Mouse (Mus musculus) kidney, embryonic 16.5 days (tissue): ENCODE data around the gene Kank1. TPM values are rescaled to one million over a fixed set of nuclear protein-coding genes. Genes with fewer than 3 reads are reported as not detected.
A peak's percentile ranks its signal among the peaks of the same experiment; 100 is the strongest.
"Not testable (repeated sequence)": the region's sequence is repeated elsewhere in the genome, so short reads cannot be mapped to it uniquely, and the experiment has no call there.

Experiments used
- ATAC-seq: fragments of 200-750 bp; cut with Nextera tagmentation; 2 replicates; pipeline ENCODE4 v1.8.0; 2017; ENCODE audit warnings: moderate TSS enrichment; ENCODE audit not compliant: low FRiP score, low TSS enrichment
- H3K27ac ChIP-seq: fragments of 300-500 bp; sonication (generic); 2 replicates; pipeline ENCODE4 v1.5.1; 2014; ENCODE audit warnings: low read length
- H3K27me3 ChIP-seq: fragments of 300-500 bp; sonication (generic); 2 replicates; pipeline ENCODE4 v1.6.1; 2014; ENCODE audit warnings: low read length, control low read depth, mixed read lengths; ENCODE audit not compliant: insufficient read depth
- H3K36me3 ChIP-seq: fragments of 300-500 bp; sonication (generic); 2 replicates; pipeline ENCODE4 v1.6.1; 2014; ENCODE audit warnings: low read length, control low read depth, mixed read lengths; ENCODE audit not compliant: insufficient read depth
- H3K4me1 ChIP-seq: fragments of 300-500 bp; sonication (generic); 2 replicates; pipeline ENCODE4 v1.6.1; 2014; ENCODE audit warnings: low read length, control low read depth, mixed read lengths; ENCODE audit not compliant: insufficient read depth
- H3K4me2 ChIP-seq: fragments of 300-500 bp; sonication (generic); replicated peaks from 2 replicates; pipeline ENCODE4 v1.6.1; 2014; ENCODE audit warnings: low read depth, low read length
- H3K4me3 ChIP-seq: fragments of 300-500 bp; sonication (generic); 2 replicates; pipeline ENCODE4 v1.5.1; 2014; ENCODE audit warnings: mild to moderate bottlenecking, low read length
- H3K9ac ChIP-seq: fragments of 300-500 bp; sonication (generic); replicated peaks from 2 replicates; pipeline ENCODE4 v1.6.1; 2014; ENCODE audit warnings: low read length
- H3K9me3 ChIP-seq: fragments of 300-500 bp; sonication (generic); 2 replicates; pipeline ENCODE4 v1.6.1; 2016; ENCODE audit warnings: low read length, control low read depth
- WGBS: fragments of 180-500 bp; shearing (Covaris S2); extraction: QIAGEN DNeasy Blood & Tissue Kit; methylation state at CpG from one replicate; pipeline ENCODE4 v1.1.7; 2014; 5-methylcytosine and 5-hydroxymethylcytosine counted together
- polyA plus RNA-seq: library from polyadenylated mRNA; unstranded; fragments of >200 nt; fragmentation: Nextera tagmentation; extraction: Ambion mirVana; gene quantifications from 2 replicates; pipeline ENCODE4 v1.2.1, GENCODE M21; 2015

The Kank1 gene
- polyA plus RNA-seq, 1 experiment from 2014 or later, result 30.9 TPM

GRCm38 (mm10) chr19:25450869-25451629, 214.3 kb downstream of the Kank1 start:
- H3K4me1 ChIP-seq, result no peaks in the 10 kb centered on the region
- no peak overlapping the region for H3K9ac ChIP-seq
- no peak for ATAC-seq
- no peak overlapping the region for H3K4me2 ChIP-seq
- no peaks in the 10 kb centered on the region for H3K36me3 ChIP-seq
- H3K27ac ChIP-seq, result no peak overlapping the region
- no peak overlapping the region for H3K4me3 ChIP-seq
- no peaks in the 10 kb centered on the region for H3K9me3 ChIP-seq
- 51% methylated on average over 11 of the region's 11 CpGs for WGBS
- H3K27me3 ChIP-seq, result peaks cover 3% of the 10 kb centered on the region; the same call in 1 of the 2 replicates

DNA sequence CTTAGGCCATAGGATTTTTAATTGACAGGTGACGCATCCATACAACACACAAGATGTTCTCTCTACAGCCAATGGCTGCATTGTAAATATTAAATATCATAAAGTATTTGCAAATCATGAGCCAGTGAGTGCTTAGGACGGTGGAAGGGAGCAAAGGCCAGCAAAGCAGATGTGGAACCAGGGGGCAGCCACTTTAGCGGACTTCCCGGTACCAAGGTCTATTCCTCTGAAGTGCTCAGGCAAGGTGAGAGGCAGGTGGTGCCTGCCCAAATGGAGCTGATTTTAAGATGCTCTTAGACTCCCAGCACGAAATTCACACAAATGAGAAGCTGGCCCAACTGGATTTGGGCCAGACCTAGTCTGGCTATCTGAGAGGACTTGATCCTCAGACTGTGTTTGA, 216.4 kb downstream of the Kank1 start:
- H3K9ac ChIP-seq, result no peak overlapping the region
- no peaks in the 10 kb centered on the region for H3K9me3 ChIP-seq
- no peaks in the 10 kb centered on the region for H3K36me3 ChIP-seq
- WGBS, result 81% methylated on average over 5 of the region's 5 CpGs
- H3K4me3 ChIP-seq, result no peak overlapping the region
- no peak overlapping the region for H3K4me2 ChIP-seq
- H3K27ac ChIP-seq, result no peak overlapping the region
- no peaks in the 10 kb centered on the region for H3K4me1 ChIP-seq
- H3K27me3 ChIP-seq, result peaks cover under 1% of the 10 kb centered on the region; the same call in 1 of the 2 replicates
- ATAC-seq, result no peak

DNA sequence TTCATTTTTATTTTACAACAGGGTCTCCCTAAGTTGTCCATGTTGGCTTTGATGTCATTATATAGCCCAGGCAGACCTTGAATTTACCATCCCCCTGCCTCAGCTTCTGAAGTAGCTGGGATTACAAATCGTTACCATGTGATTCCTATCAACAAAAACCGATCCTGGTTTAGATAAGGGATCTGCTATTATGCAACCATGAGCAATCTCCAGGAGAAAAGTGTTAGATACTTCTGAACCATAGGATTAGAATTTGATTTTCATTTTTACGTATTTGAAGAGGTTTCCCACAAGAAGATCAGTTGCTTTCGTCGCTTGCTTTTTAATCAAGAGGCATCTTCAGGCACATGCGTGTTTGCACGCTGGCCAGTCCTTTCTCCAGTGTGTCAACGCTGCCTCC, 224.0 kb downstream of the Kank1 start:
- H3K4me2 ChIP-seq, result no peak overlapping the region
- ATAC-seq, result no peak

DNA sequence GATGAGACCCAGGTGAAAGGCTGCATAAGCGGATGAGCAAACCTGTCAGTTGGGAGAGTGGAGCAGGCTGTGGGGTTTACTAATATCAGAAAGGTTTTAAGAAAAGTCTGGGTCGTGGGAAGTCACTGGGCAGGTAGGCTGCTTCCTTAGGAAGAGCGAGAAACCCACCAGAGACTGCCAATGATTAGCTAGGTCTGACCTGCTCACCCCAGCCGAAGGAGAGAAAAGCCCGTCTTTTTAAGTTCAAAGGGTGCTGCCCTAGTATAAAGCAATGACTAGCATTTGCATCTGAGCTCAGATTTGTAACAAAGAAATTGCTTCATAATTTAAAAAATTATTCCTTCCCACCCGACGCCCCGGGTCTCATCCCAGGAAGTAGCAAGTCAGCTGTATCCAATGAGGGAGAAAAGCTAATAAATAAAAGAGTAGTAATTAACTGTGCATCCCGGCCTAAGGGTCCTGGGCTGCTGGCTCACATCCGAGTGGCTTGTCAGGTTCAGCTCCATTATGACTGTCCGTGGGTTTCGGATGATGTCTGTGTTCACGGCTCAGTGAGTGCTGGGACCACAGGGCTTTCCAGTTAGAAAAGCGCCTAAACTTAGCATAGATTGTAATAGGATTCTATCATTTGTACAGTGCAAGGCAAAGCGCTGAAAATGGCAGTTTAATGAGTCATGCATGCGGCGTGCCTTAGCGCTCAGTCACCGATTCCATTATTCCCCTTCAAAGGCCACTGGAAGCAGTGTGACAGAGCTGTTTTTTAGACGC, 225.0 kb downstream of the Kank1 start:
- peak overlapping the region; percentile 30 for H3K4me2 ChIP-seq
- no peak overlapping the region for H3K27ac ChIP-seq
- peak; percentile 65; the same call in 1 of the 2 replicates for ATAC-seq
- H3K36me3 ChIP-seq, result no peaks in the 10 kb centered on the region
- H3K4me3 ChIP-seq, result 0 out of 2 replicates have a peak overlapping the region, but pooled peaks have one; percentile 5
- no peaks in the 10 kb centered on the region for H3K27me3 ChIP-seq
- no peak overlapping the region for H3K9ac ChIP-seq
- H3K9me3 ChIP-seq, result no peaks in the 10 kb centered on the region
- peaks cover 17% of the 10 kb centered on the region for H3K4me1 ChIP-seq
- WGBS, result 29% methylated on average over 20 of the region's 20 CpGs

More for the DNA sequence above, 224.0 kb downstream of the Kank1 start:
- Histone ChIP-seq H3K27ac (no peak overlapping the region), H3K4me1 (peaks cover 17% of the 10 kb centered on the region), H3K4me3 (no peak overlapping the region), H3K9me3 (no peaks in the 10 kb centered on the region), H3K9ac (no peak overlapping the region), H3K36me3 (no peaks in the 10 kb centered on the region), H3K27me3 (no peaks in the 10 kb centered on the region)
- 85% methylated on average over 8 of the region's 8 CpGs for WGBS

- not testable (repeated sequence) for H3K27me3 ChIP-seq, ATAC-seq
- WGBS, result 65% methylated on average over 4 of the region's 4 CpGs
Observed at GRCm38 (mm10) chr19:25475806-25476205, 239.0 kb downstream of the Kank1 start.

GRCm38 (mm10) chr19:25479152-25479669, 242.4 kb downstream of the Kank1 start:
- Histone ChIP-seq H3K4me3 (no peak overlapping the region), H3K4me2 (no peak overlapping the region), H3K27ac (no peak overlapping the region), H3K9me3 (0 out of 2 replicates have a peak, but pooled peaks cover 3% of the 10 kb centered on the region), H3K27me3 (no peaks in the 10 kb centered on the region), H3K36me3 (no peaks in the 10 kb centered on the region), H3K9ac (no peak overlapping the region), H3K4me1 (no peaks in the 10 kb centered on the region)
- WGBS, result 82% methylated on average over 5 of the region's 5 CpGs
- ATAC-seq, result no peak

More at GRCm38 (mm10) chr19:25475806-25476205, 239.0 kb downstream of the Kank1 start:
- H3K9ac ChIP-seq, H3K4me2 ChIP-seq, H3K4me3 ChIP-seq, H3K36me3 ChIP-seq, H3K27ac ChIP-seq, H3K4me1 ChIP-seq, H3K9me3 ChIP-seq: not testable (repeated sequence)

DNA sequence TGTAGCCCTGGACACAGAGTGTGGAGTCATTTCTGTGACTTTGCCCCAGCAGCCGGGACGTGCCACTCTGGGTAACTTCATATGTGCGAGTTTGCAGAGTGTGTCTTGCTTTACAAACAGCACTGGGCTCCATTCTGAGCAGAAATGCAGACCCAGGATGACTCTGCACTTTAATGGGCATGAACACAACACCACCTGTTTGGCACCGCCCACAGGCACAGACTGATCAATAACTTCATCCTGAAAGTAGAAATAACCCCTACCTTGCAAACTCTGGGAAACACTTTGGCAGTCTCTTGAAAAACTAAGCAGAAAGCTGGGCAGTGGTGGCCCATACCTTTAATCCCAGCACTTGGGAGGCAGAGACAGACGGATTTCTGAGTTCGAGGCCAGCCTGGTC, 244.0 kb downstream of the Kank1 start:
- no peak for ATAC-seq
- Histone ChIP-seq H3K9me3 (0 out of 2 replicates have a peak, but pooled peaks cover 3% of the 10 kb centered on the region), H3K4me2 (no peak overlapping the region), H3K27ac (no peak overlapping the region), H3K4me1 (no peaks in the 10 kb centered on the region), H3K27me3 (peaks cover 1% of the 10 kb centered on the region; the same call in 1 of the 2 replicates), H3K36me3 (no peaks in the 10 kb centered on the region), H3K9ac (no peak overlapping the region), H3K4me3 (no peak overlapping the region)
- WGBS, result 87% methylated on average over 6 of the region's 6 CpGs

Other genes with a start within 250 kb of the Kank1 start
- 3.9 and 6.2 TPM in 2 replicates for gene Dock8, start 237.4 kb upstream of the Kank1 start, polyA plus RNA-seq